Comparison of ENCODE assay signal across 1 mouse cellular context in genomic region chr7:143649034-143649768, GRCm38 (mm10).
TF ChIP-seq lines count a peak whose summit lies in the region.

Tnfrsf22 (minus strand) TSS chr7:143649661.

TF ChIP-seq in CH12.LX, 34 proteins besides CTCF, POLR2A, EP300 and RAD21 (continued from another document):
- TF ChIP-seq ZKSCAN1 (IDR thresholded peaks at IDR 0.05; ENCODE audit: borderline replicate concordance, low read depth, low read length) (no peak), MAZ (IDR thresholded peaks at IDR 0.05; ENCODE audit: low read depth, low read length) (no peak), MAFK (IDR thresholded peaks at IDR 0.05; ENCODE audit: insufficient replicate concordance, low read length) (no peak), BHLHE40 (IDR thresholded peaks at IDR 0.05; ENCODE audit: low read depth, low read length) (no peak), USF2 (conservative IDR thresholded peaks at IDR 0.05; ENCODE audit: low read depth, low read length) (no peak), JUND (conservative IDR thresholded peaks at IDR 0.05; ENCODE audit: low read depth, low read length) (no peak)
